Mouse (Mus musculus): ENCODE data around the gene Gpatch4.

Gene Gpatch4

DNA sequence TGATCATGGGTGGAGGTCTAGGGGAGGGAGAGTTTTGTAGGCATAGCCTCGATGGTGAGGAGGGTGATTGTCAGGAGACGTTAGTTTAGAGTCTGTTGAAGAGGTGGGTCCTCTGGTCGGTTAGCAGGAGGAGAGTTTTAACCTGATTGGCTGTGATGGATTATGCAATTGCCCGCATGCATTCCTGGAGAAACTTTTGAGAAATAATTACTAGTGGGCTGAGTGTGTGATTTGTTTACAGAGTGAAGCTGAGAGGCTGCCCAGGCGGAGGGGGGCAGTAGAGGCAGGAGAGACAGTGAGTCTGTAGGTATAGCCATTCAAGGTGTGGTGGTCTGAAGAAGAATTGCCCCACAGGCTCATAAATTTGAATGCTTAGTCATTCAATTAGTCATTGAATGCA is 9.4 kb upstream of the Gpatch4 start:
- DNase-seq: no peak

DNA sequence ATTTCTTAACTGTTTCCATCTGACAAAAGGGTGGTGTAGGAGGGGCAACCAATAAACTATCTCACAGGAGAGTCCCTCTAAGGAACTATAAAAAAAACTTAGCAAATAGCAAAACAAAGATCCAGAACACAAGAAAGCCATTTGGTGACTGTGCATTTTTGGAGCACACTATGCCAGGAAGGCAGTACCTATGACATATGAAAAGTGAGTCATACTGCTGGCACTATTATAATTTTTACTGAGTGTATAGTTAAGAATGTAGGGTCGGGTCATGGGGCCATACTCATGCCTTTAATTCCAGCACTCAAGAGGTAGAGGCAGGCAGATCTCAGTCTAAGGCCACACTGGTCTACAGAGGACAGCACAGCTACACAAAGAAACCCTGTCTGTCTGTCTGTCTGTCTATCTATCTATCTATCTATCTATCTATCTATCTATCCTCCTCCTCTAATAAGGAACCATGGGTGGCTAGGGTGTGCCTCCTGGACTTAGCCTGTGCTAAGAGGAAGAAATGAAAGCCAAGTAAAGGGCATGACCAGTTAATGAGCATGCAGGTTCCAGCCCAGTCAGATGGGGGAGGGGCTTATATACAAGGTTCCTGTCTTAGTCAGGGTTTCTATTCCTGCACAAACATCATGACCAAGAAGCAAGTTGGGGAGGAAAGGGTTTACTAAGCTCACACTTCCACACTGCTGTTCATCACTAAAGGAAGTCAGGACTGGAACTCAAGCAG is 7.2 kb upstream of the Gpatch4 start:
- no peak for DNase-seq

DNA sequence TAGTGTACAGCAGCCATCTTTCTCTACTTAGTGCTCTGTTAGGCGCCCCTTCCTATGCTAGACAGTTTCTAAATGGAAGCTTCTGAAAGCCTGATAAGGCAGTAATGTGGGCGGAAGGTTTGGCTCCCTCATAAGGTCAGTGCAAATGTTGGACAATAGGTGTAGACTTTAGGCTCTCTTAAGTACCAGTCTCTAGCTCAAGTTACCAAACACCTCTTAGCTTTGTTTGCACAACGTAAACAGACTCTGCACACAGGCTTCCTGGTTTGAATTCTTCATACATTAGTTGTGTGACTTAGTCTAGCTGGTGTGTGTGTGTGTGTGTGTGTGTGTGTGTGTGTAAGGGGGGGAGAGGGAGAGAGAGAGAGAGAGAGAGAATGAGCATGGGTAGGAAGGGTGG is 6.6 kb downstream of the Gpatch4 start:
- no peak for DNase-seq

DNA sequence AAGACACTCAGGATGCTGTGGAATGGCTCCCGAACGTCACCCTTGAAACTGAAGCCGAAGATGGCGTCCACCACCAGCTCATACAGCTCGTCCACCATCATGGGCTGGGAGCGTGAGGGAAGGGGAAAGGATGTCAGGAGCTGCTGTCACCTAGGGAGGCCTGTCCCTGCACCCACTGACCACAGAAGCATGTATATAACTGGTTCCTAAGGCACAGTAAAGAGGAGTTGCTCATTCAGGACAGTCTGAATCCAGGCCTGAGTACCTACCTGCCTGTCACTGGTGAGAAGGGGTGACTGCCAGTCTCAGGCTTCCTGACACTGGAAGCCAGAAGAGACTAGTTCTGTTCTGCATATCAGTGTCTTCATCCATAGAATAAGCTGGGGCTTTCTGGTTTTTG is 14.1 kb downstream of the Gpatch4 start:
- DNase-seq: no peak

DNA sequence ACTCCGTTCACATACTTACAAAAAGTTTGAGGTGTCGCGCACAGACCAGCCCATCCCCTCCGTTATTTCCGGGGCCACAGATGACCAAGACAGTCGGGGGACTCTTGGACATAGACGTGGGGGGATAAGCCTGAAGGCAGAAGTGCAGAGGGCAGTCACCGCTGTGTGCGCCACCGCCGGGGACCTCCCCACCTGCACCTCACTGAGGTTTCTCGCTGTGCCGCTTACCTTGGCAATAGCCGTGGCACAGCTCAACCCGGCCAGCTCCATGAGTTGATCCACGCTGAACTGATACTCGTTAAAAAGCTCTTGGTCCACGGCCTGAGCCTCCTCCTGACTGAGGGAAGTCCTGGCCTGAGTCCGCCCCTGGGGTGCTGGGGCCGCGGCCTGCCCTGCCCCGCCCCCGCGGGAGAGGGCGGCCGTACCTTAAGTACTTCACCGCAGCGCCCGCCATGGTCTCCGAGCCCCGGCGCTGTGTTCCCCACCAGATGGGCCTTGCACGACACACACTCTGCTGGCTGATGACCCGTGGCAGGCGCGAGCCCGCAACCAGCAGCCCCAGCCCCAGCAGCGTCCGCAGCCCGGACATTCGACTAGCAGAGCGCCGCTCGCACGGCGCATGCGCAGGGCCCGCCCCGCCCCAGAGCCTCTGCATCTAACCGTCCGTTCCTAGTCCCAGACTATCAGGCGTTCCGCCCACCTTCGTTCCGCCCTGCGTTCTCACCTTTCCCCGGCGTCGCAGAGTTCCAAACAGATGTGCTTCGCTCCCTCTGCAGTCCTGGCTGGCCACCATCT is 15.2 kb downstream of the Gpatch4 start, which contains the start of gene Naxe:
Naxe (minus strand) TSS at position 594 of the 795 bp plus-strand sequence.
- DNase-seq: peak; percentile 86

DNA sequence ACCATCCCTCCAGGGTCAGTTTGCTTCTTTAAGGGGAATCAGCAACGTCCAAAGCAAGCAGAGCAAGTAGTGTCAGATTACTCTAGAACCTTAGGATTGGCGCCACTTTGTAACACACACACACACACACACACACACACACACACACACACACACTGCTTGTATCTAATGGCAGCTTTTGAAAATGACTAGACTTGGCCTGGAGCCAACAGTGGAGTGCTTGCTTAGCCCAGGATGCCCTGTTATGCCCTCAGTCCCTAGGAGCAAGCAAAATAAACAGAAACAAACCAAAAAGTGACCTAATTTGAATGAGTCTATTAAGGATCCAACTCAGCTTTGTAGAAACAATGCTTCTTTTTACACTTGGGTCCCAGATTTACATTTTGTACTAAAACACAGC is 25.5 kb downstream of the Gpatch4 start:
- DNase-seq: no peak

DNA sequence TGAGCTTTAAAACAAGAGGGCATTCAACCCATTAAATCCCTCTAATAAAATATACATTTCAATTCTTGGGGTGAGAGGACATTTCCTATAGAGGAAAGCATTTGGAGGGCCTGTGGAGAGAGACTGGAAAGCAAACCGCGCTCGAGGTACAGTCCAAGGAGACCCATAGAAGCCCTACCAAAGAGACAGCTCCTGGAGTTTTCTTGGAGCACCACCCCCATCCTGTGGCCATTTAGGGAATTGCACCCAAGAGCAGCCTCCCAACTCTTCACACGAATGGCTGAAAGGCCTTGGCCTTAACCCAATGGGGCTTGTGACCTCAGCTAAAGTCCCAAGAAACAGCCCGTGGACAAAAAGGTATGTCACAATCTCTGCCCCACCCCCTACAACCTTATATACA is 28.9 kb downstream of the Gpatch4 start:
- peak; percentile 87 for DNase-seq

DNA sequence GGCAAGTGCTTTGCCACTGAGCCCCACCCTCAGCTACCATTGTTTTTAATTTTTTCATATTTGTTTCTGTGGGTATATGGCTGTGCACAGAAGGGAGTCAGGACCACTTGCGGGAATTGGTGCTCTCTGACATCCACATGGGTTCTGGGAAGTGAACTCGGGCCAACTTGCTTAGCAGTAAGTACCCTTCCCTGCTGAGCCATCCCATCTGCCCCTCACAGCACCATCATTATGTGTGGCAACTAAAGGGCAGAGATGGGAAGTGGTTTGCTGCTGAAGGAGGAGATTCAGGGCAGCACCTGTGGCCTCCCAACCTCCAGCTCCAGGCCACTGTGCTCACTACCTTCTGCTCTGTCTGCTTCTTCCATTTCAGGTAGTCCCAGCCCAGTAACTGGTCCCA is 30.7 kb downstream of the Gpatch4 start:
- no peak for DNase-seq

DNA sequence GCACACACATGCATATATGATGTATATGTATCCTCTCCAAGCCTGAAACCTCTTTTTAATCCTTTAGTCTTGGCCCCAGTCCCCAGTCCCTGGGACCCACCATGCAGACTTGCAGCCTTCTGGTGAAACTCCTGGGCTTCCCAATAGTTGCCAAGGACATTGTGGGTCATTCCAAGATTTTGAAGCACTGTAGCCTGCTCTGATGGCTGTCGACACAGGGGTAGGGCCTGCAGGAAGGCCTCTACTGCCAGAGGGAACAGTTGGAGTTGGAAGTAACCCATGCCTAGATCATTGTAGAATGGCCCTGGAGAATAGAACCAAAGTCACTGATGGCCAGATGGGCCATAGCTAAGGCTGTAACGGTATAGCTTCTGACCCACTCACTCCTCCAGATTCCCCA is 31.4 kb downstream of the Gpatch4 start:
- DNase-seq: no peak

DNA sequence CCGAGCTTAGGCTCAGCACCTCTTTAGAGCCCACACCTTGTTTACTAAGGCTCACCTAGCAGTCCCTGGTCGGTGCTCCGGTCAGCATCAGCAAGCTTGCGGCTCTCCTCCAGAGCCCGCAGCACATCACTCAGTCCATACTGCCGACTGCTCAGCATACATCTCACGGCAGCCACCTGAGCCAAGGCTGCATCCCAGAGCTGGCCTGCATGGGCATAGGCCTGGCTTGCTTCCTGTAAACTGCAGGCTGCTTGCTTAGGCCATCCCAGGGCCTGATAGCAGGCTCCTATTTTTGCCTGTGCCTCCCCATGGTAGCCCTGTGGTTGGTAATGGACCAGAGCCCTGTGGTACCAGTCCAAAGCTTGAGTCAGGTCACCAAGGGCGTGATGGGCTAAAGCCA is 31.9 kb downstream of the Gpatch4 start:
- DNase-seq: no peak

DNA sequence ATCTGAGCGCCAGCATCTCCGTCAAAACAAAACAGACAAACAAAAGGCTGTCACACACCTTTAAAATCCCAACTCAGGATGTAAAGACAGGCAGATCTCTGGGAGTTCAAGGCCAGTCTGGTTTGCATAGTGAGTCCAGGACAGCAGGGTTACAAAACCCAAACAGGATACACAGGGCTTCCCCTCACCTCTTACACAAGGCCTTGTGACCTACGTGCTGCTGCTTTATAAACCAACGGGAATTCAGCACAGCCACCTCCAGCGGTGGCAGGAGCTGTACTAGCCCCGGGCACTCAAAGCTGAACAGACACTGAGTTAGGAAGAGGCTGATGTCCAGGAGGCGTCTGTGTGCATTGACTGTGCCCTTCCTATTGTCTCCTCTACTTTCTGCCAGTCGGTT is 34.5 kb downstream of the Gpatch4 start:
- no peak for DNase-seq

DNA sequence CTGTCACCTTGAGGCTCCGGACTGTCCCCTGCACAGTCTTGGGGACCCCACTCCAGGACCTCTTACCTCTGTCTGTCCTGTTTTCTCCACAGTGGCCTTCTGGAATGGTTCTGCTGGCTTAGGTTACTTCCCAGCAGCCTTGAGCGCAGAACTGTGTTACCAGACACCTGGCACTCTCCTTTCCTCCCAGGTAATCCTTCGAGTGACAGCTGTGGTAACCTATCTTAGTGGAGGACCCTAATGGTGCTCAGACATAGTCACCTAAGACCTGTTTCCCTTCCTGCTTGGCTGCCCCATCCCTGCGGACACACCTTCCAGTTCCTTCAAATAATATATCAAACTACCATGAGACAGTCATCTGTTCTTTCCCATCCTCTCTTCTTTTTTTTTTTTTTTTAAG is 35.3 kb downstream of the Gpatch4 start, which contains the start of gene Ttc24:
Ttc24 (minus strand) TSS at position 101 of the 400 bp plus-strand sequence.
- DNase-seq: no peak

DNA sequence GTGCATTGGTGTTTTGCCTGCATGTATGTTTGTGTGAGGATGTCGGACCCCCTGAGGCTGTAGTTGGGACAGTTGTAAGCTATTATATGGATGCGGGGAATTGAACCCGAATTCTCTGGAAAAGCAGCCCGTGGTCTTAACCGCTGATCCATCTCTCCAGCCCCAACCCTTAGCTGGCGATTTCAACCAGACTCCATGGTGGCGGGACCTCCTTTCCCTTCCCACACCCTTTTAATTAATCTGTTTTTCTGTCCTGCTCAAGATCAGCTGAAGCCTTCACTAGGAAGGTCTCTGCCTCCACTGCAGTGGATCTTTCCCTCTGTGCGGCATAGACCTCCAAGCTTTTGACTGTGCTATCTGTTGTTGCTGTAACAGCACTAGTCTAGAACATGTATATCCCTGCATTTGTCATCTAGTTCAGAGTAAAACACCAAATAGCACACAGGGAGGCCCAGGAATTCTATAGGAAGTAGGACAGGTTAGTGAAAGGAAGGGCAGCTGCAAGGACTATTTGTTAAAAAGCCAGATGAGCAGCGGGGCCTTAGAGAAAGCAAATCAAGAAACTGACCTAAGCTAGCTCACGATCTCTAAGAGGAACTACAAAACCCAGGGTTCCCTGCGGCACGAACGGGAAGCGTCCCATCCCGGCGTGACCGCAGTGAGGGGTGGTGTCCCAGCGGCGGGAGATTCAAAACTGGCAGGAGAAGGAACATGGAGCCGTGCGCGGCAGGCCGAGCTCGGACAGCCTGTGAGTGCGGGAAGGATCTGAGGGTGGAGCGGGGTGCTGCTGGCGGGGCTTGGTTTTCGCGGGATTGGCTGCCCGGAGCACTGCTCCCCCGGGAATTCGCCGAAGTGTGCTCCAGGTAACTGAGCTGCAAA is 38.7 kb downstream of the Gpatch4 start, which contains the start of gene Iqgap3:
Iqgap3 (plus strand) TSS at position 627 of the 879 bp plus-strand sequence.
- DNase-seq: peak; percentile 87

DNA sequence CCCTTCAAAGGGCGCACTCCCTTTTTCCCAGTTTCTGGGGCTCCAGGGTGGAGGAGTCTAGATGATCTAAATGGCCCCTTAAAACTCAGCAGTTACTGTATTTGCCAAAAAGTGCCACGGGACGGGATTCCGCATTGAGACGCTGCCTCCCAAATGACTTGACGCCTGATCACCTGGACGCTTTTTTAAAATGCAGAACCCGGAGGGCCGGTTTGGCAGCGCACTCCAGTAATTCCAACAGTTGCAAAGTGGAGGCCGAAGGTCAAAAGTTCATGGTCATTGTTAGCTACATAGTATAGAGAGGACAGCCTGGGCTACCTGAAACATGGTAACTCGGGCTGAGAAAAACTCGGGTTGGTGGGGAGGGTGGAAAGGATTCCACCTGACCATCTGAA is 39.3 kb downstream of the Gpatch4 start:
- DNase-seq: no peak

DNA sequence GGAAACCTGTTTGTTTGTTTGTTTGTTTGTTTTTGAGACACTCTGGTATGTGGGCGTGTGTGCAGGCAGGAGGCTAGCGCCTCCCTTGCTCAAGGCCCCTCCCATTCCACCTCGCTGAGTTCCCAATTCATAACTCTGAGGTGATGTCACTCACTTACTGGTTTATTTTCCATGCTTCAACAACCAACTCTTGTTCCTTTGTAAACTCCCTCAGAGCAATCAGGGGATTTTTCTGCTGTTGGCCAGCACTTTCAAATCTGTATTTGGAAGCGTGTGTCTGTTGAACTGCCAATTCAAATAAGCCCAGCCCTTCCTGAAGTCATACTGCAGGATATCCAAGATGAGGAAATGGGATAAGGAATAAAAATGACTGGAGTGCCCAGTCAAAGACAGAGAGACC is 39.8 kb downstream of the Gpatch4 start:
- DNase-seq: no peak

DNA sequence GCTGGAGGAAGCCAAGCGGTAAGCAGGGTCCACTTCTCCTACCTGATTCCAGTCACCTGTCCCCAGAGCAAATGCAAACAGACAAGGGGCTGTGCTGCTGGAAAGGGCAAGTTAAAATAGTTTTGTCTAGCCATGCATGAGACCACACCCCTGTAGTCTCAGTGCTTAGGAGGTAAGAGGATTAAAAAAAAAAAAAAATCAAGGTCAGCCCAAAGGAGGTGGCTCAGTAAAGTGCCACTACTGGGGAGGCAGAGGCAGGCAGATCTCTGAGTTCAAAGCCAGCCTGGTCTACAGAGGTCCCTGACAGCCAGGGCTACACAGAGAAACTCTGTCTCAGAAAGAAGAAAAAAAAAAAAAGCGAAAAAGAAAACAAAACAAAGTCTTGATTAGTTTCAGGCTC is 41.1 kb downstream of the Gpatch4 start:
- DNase-seq: no peak

DNA sequence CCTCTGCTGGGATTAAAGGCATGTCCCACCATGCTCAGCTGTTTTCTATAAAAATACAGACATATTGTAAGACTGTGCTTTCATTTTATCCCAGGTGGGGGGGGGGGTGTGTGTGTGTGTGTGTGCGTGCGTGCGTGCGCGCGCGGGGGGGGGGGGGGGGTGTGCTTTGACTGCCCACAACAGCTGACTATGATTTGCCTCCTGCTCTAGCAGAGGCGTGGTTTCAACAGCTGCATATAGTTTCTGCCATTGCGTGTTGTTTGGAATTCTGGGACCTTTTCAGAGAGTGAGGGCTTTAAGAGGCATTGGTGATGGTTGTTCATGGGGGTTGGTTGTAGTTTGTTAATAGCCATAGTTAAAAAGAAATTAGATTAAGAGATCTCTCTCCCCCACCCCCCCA is 42.6 kb downstream of the Gpatch4 start:
- no peak for DNase-seq

DNA sequence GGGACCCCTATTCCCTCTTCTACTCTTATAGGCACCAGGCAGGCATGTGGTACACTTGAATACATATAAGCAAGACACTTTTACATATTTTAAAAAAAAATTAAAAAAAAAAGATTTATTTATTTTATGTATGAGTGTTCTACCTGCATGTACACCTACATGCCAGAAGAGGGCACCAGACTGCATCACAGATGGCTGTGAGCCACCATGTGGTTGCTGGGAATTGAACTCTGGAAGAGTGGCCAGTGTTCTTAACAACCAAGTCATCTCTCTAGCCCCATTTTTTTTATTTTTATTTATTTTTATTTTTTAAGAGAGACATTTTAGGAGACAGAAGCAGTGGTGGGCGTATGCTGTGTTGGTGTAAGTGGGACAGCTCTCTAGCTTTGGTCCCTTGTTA is 44.8 kb downstream of the Gpatch4 start:
- DNase-seq: peak; percentile 48

DNA sequence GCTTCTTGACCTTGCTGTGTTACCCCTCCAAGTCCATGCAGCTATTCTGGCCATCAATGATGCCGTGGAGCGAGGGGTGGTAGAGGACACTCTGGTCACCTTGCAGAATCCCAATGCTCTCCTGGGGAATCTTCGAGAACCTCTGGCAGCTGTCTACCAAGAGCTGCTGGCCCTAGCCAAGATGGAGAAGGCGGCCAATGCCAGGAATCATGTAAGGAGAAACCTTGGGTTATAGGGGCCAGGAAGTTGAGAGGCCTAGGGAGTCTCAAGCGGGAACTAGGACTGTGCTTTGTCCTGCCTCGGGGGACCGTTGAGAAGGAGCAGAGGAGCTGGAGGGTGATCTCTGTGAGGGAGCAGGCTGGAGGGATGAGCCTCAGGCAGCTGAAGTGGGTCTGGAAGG is 47.2 kb downstream of the Gpatch4 start:
- no peak for DNase-seq

DNA sequence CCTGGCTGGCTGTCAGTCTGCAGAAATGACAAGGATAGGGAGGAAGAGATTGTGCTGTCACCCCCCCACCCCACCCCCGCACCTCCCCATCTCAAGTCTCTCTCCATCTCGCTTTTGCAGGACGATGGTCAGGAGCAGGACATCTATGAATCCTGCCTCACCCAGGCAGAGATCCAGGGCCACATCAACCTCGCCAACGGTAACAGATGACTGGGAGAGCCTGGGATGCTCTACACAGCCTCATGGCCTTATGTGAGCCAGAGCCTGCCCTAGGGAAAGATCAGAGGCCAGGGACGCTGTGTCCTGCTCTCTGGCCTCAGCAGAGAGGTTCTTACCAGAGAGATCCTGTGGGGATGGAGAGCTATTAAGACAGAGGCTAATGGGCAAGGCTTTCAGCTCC is 47.7 kb downstream of the Gpatch4 start:
- no peak for DNase-seq

DNA sequence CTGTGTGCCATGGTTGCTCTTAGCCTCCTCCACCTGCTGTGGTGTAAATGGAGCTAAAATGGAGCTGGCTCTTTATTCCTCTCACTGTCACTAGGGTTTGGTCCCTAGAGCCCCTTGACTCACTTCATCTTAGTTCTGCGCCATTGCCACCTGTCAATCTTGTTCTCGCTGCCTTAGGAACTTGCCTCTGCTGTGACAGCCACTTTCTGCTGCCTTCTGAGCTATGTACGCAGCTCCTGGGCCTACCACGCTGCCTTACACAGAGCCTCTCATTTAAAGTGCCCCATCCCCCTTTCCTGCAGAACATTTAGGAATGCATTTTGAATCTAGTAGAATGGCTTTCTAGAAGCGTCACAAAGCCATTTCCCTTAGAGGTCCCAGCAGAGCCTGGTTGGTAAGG is 51.2 kb downstream of the Gpatch4 start:
- DNase-seq: no peak

DNA sequence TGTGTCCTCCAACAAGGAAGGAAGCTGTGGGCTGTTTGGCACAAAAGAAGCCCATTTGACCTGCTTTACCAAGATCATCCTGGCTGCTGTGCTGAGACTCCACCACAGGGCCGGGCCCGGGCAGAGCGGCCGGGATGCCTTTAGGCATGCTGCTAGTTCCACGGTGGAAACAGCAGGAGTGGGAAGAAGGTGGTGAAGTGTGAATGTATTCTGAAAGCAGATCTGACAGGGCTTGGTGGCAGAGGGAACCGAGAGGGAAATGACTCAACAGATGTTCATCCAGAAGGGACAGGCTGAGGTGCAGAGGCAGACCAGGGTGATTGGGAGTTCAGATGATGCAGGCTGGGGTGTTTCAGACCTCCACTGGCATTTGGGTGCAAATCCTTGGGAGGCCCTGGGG is 54.8 kb downstream of the Gpatch4 start:
- no peak for DNase-seq

DNA sequence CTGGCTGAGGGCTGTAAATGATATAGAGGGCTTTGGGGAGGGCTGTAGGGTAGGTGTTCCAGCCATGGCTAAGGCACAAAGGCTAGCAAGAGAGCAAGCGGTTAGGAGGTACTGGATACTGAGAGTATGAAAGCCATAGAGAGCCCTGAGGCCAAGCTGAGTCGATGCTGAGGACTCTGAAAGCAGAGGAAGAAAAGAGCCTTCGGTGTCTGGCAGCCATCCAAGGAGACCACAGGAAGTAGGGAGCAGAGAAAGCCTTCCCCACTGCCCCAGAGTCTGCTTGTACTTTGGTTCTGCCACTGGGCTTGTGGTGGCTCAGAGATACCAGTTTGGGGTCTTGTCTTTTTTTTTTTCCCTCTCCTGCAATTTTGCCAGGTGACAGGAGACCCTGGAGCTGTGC is 57.3 kb downstream of the Gpatch4 start:
- no peak for DNase-seq

Measured in thymus, postnatal 4 days (tissue).